Mouse (Mus musculus): ENCODE results near the gene Copz2.
A peak's percentile ranks its signal among the peaks of the same experiment; 100 is the strongest.
"Not testable (repeated sequence)": the region's sequence is repeated elsewhere in the genome, so short reads cannot be mapped to it uniquely, and the experiment has no call there.

The Copz2 gene

DNA sequence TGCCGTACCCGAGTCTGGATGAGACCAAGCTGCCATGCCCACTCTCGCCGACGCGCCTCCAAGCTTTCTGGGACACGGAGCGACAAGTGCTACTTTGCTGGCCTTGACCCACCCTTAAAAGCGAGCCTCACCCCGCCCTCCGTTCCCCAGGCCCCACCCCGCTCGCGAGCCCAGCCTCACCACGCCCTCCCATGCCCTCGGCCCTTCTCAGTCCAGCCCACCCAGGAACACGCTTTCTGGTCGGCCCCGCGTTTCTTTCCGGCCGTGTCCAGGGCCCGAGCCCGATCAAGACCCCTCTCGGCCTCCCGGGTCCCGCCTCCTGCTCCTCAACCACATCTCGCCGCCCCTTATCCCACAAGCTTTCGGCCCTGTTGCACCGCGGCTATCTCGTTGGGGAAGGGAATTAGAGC, 20.3 kb upstream of the Copz2 start:
- peak; percentile 73 to 75 for DNase-seq

GRCm38 (mm10) chr11:96829813-96830538, 19.7 kb upstream of the Copz2 start, which contains the start of gene Nfe2l1:
Gene Nfe2l1, minus strand, starts transcription at chr11:96829968.
- DNase-seq, result peak; percentile 98

- DNase-seq, result no peak
Observed at GRCm38 (mm10) chr11:96830539-96831216, 19.0 kb upstream of the Copz2 start.

DNA sequence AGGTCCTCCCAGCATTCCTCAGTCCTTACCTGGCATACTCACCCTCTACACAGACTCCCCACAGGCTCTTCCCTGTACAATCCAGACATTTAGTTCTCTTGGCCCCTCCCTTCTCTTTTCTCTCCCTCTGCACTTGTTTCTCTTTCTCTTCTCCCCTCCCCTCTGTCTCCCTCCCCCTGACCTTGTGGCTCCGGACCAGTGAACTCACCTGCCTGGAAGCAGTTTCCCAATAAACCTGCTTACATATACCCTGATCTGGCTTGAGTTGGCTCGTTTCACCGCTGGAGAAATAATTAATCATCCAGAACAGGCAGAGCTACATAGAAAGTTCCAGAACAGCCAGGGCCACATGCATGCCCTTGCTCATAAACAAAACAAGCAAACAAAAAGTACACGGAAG, 18.2 kb upstream of the Copz2 start:
- DNase-seq, result no peak

- no peak for DNase-seq
Observed at GRCm38 (mm10) chr11:96832541-96832940, 17.1 kb upstream of the Copz2 start.

GRCm38 (mm10) chr11:96832973-96833372, 16.7 kb upstream of the Copz2 start:
- no peak for DNase-seq

- no peak for DNase-seq
Observed at GRCm38 (mm10) chr11:96834127-96834526, 15.5 kb upstream of the Copz2 start.

DNA sequence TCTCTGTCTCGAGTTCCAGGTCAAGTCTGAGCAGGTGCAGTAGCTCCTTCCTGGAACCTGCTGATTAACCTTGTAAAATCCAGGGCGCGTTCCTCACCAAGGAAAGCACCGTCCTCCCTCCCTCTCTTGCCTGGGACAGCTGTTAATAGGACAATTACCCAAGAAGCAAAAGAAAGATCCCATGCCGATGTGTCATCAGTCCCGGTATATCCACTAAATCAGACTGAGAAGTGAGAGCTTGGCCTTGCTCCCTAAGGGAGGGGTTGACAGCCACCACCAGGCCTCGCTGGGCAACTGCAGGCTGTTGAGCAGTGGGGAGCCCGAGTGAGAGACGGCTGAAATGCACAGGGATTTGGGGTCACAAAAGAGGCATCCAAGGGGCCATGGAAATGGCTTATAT, 12.4 kb upstream of the Copz2 start:
- no peak for DNase-seq

DNA sequence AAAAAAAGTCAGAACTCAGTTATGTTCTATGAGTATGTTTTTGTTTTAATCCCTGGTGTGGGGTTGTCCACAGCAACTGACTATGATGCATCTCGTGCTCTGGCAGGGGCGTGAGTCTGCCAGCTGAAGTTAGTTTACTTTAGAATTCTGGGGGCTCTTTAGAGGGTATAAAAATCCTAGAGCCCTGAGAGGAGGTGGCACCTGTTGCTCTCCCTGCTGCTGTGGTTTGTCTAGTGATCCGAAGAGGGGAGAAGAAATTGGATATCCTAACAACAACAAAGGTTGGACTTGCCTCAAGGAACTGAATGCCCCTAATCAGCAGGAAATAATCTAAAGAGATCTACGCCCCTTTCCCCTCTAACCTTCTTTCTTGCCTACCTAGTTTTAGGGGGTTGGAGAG, 11.3 kb upstream of the Copz2 start:
- DNase-seq, result no peak

GRCm38 (mm10) chr11:96839428-96839827, 10.2 kb upstream of the Copz2 start:
- DNase-seq, result no peak

DNA sequence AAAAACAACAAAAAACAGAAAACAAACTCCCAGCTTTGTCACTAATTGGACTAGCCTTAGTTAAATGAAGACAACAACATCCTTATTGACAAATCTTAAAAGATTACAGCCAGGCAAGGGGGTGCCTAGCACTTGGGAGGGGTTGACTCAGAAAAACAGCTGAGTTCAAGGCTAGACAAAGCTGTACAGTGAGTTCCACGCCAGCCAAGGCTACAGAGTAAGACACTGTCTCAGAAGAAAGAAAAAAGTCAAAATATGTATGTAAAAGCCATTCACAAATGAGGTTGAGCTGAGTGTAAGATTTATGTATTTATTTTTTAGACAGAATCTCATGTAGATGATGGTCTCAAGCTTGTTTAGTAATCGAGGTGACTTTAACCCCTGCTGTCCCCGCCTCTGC, 9.8 kb upstream of the Copz2 start:
- no peak for DNase-seq

DNA sequence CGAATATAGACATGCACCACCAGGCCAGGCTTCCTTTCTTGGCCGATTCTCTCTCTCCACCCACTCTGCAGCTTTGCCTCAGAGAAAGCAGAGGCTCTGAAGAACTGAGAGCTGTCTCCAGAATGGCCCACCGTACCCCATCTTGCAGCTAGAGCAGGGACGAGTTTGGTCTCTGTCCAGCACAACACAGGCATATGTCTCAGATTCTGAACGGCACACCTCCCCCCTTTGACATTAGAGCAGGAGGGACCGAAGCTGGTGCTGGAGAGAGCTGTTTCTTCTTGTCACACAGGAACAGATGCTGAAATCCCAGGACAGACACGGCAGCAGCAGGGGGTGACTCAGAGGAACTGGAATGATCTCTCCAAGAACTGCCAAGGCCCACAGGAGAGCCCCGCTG, 9.4 kb upstream of the Copz2 start:
- peak in 1 of 2 experiments; percentile 33 for DNase-seq

- DNase-seq, result no peak
Observed at GRCm38 (mm10) chr11:96843627-96844026, 6.0 kb upstream of the Copz2 start.

- no peak for DNase-seq
Observed at GRCm38 (mm10) chr11:96847240-96847639, 2.4 kb upstream of the Copz2 start.

GRCm38 (mm10) chr11:96848694-96849093, 976 bp upstream of the Copz2 start:
- DNase-seq, result no peak

- not testable (repeated sequence) for DNase-seq
Observed at GRCm38 (mm10) chr11:96849145-96849544, 525 bp upstream of the Copz2 start.

DNA sequence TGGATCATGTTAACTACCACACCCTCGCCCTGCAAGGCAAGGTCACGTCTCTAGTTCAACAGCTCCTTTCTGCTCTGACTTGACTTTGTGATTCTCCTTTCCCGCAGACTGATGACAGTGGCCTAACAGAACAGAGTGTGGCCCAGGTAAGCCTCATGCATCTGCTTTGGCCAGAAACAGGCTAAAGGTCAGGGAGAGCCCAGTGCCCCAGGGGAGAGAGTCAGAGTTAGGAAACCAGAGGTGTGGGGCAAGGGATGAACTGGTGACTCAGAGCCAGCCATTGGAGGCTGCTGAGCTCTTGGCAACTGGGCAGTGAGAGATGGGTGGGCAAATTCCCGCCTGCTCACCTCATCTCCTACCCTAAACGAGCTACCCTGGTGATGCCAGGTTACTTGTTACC, 7.8 kb downstream of the Copz2 start:
- DNase-seq, result no peak

DNA sequence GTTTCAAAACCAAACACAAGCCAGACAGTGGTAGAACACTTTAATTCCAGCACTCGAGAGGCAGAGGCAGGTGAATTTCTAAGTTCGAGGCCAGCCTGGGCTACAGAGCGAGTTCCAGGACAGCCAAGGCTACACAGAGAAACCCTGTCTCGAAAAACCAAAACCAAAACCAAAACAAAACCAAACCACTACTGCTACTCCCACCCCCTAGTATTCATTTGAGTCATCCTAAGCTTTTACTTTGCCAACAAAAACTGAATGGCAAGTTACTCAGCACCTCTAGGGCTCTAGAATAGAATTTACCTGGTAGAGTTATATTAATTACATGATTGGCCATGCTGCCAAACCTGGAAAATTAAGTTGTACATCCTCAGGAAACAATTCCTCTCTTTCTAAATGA, 10.0 kb downstream of the Copz2 start:
- no peak for DNase-seq

DNA sequence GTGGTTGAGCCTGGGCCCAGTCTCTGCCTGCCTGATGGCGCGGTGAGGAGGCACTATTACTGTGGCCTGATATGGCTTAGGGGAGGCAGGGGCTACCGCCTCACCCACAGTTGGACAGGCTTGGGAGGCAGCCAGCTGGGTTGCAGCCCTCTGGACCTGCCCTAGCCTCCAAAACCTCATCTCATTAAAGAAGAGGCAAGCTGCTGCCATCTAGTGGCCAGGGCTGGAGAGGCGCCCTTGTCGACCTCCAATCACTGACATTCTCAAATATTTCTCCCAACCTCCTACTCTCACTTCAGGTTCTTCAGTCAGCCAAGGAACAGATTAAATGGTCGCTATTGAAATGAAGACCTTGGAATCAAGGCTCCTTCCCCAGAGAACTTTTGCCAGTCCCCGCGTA, 10.9 kb downstream of the Copz2 start:
- peak; percentile 96 to 99 for DNase-seq

DNA sequence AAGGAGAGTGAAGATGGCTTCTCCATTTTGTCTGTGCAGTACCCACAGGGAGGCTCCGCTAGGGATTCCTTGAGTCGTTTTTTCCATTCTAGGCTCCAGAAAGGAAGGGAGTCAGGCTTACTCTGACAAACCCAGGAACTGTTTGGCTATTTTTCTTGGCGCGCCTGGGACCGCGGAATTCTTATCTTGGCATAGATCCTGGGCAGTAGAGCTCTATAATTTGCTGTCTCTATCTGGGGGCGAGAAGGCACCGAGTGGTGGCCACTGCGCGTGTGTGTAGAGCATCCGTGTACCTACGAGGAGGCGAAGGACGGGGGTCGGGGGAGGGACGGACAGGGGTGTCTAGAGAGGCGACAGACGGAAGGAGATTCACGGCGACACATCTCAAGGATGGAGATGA, 11.8 kb downstream of the Copz2 start:
- DNase-seq, result peak in 1 of 2 experiments; percentile 65

- peak; percentile 99 for DNase-seq
Observed at GRCm38 (mm10) chr11:96861878-96862289, 12.2 kb downstream of the Copz2 start.

- DNase-seq, result peak in 1 of 2 experiments; percentile 41
Observed at GRCm38 (mm10) chr11:96862534-96862933, 12.9 kb downstream of the Copz2 start.

DNA sequence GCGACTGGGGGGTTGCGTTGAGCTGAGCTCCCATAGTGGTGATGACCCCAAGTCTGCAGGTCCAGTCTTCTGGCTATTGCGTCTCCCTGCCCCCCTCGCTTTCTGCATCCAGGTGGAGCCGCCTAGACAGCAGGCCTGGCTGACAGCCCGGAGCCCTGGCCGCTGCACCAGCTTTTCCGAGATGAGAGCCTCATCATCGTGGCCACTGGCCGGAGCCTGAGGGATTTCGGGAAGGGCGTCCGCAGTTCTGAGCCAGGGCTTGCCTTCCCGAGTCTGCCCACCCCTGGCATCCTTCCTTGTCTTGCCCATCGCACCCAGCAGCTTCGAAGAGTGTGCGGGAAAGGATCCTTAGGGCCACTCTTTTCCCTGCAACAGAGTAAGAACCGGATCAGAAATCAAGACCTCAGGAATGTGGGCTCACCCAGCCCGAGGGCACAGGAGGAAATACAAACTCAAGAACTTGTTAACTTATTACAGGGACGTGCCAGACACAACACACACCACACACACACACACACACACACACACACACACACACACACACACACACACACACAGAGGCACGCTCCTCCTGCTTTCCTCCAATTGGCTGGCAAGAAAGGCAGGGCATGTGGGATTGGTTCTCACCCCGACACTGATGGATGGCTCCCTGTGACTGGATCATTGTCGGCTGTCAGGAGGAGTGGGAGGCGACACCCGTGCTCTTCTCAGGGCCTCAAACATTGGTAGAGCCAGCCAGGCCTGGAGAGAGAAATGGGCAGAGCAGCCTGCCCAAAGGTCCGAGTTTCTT, 13.7 kb downstream of the Copz2 start:
- peak; percentile 76 to 84 for DNase-seq

DNA sequence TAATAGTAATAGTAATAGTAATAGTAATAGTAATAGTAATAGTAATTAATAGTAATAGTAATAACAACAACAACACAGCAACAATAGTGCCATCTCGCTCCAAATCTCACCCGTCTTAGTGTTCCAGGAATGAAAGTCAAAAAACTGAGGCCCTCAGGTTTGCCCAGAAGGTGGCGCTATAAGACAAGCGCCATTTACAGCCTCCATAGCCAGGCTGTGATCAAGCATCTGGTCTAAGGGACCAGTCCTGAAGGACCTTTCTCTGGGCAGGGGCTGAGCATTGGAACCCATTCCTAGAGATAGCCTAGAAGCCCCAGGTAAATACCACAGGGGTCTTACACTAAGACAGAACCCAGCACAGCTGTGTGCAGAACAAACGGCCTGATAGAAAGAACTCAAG, 17.5 kb downstream of the Copz2 start:
- peak; percentile 87 to 88 for DNase-seq
